In the genomic region with DNA sequence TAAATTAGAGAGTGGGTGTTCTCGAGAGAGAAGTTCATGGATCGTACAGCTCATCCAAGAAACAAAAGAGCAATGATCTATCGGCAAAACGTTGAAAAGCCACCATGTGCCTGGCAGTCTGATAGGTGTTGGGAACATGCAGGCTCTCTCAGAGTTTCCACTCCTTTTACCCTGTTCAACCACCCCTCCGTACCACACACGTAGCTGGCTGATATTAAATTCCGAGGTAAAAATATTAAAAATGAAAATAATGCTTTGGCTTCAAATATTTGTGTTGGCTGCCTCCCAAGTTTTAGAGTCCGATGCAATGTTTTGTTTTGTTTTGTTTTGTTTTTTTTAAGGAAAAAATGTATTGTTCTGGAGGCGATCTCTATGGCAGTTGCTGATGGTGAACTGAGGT, we compare ENCODE assay signal across 16 mouse cellular contexts.
DNase-seq lines count a peak whose midpoint lies in the region; ATAC-seq and TF ChIP-seq lines count a peak whose summit lies in the region.
"Had no signal": no experiment of that assay in that cellular context is flagged by ENCODE, and none has a peak within 500 bp of the region (broad histone marks: within the 10 kb centered on the region; RNA-seq: fewer than 3 reads in every experiment).

No protein-coding gene starts in this region.

- H3K4me2 ChIP-seq in hindbrain, embryonic 11.5 days (replicated peaks; ENCODE audit: low read depth, low read length), result no peak overlapping the region
- H3K4me2 ChIP-seq in embryonic facial prominence, embryonic 12.5 days (replicated peaks), result no peak overlapping the region
- 0 out of 2 replicates have a peak overlapping the region, but pooled peaks have one; percentile 45 for H3K4me2 ChIP-seq in hindbrain, embryonic 14.5 days (replicated peaks)
- H3K4me2 ChIP-seq in midbrain, embryonic 13.5 days (replicated peaks), result no peak overlapping the region; the same call in 1 of the 2 replicates
- no peak overlapping the region for H3K4me2 ChIP-seq in heart, embryonic 12.5 days

- no peaks in the 10 kb centered on the region for H3K36me3 ChIP-seq in hindbrain, embryonic 10.5 days
- H3K36me3 ChIP-seq in hindbrain, embryonic 11.5 days (ENCODE audit: control insufficient read depth, insufficient read depth, low read length), result no peaks in the 10 kb centered on the region
- no peaks in the 10 kb centered on the region for H3K36me3 ChIP-seq in embryonic facial prominence, embryonic 12.5 days
- H3K36me3 ChIP-seq in hindbrain, embryonic 14.5 days (replicated peaks; ENCODE audit: control insufficient read depth, insufficient read depth), result no peaks in the 10 kb centered on the region
- no peaks in the 10 kb centered on the region for H3K36me3 ChIP-seq in midbrain, embryonic 13.5 days
- no peaks in the 10 kb centered on the region for H3K36me3 ChIP-seq in heart, embryonic 12.5 days

- ATAC-seq in hindbrain, embryonic 11.5 days (ENCODE audit: low FRiP score), result no peak
- no peak for ATAC-seq in embryonic facial prominence, embryonic 12.5 days (ENCODE audit: insufficient number of reproducible peaks, insufficient read depth, low FRiP score, low TSS enrichment)
- no peak for ATAC-seq in hindbrain, embryonic 14.5 days (ENCODE audit: low FRiP score)
- ATAC-seq in midbrain, embryonic 13.5 days, result no peak
- ATAC-seq in heart, embryonic 12.5 days (ENCODE audit: insufficient number of reproducible peaks, low FRiP score), result no peak
- ATAC-seq: intestine, embryonic 16.5 days; Patski had no signal

- 89% methylated on average over 9 of the region's 9 CpGs for WGBS in hindbrain, embryonic 10.5 days
- 87% methylated on average over 9 of the region's 9 CpGs for WGBS in hindbrain, embryonic 11.5 days
- 77% methylated on average over 9 of the region's 9 CpGs for WGBS in embryonic facial prominence, embryonic 12.5 days
- WGBS in hindbrain, embryonic 14.5 days, result 72% methylated on average over 9 of the region's 9 CpGs
- WGBS in midbrain, embryonic 13.5 days, result 85% methylated on average over 9 of the region's 9 CpGs
- WGBS in heart, embryonic 12.5 days, result 79% methylated on average over 9 of the region's 9 CpGs

- H3K9ac ChIP-seq in hindbrain, embryonic 11.5 days (ENCODE audit: low read depth, low read length), result no peak overlapping the region
- no peak overlapping the region for H3K9ac ChIP-seq in embryonic facial prominence, embryonic 12.5 days
- H3K9ac ChIP-seq in hindbrain, embryonic 14.5 days, result no peak overlapping the region
- no peak overlapping the region for H3K9ac ChIP-seq in midbrain, embryonic 13.5 days (replicated peaks)
- no peak overlapping the region for H3K9ac ChIP-seq in heart, embryonic 12.5 days

- no peak for DNase-seq in hindbrain, embryonic 10.5 days (ENCODE audit: low spot score)
- DNase-seq in hindbrain, embryonic 11.5 days (ENCODE audit: low spot score), result no peak
- no peak for DNase-seq in hindbrain, embryonic 14.5 days (ENCODE audit: low spot score)
- no peak for DNase-seq in gastrocnemius, postnatal 4 days (ENCODE audit: low spot score in 2 of 2)
- no peak for DNase-seq in left cerebral cortex, adult 2 months (ENCODE audit: extremely low spot score in 1 of 2, low spot score in 2 of 2)
- DNase-seq: cerebellum, postnatal 25 days; heart, adult 2 months; heart, postnatal 10 days; kidney, postnatal 25 days; liver; thymus, adult 2 months had no signal

- peak overlapping the region; percentile 83 for H3K27ac ChIP-seq in hindbrain, embryonic 10.5 days
- no peak overlapping the region for H3K27ac ChIP-seq in hindbrain, embryonic 11.5 days (ENCODE audit: low read depth, low read length)
- 0 out of 2 replicates have a peak overlapping the region, but pooled peaks have one; percentile 13 for H3K27ac ChIP-seq in embryonic facial prominence, embryonic 12.5 days
- peak overlapping the region; percentile 32; the same call in 1 of the 2 replicates for H3K27ac ChIP-seq in hindbrain, embryonic 14.5 days
- H3K27ac ChIP-seq in midbrain, embryonic 13.5 days, result peak overlapping the region; percentile 77
- no peak overlapping the region for H3K27ac ChIP-seq in heart, embryonic 12.5 days (ENCODE audit: poor library complexity, severe bottlenecking)
- no peak overlapping the region for H3K27ac ChIP-seq in left cerebral cortex, adult 2 months
- H3K27ac ChIP-seq: heart, adult 2 months had no signal

- intact Hi-C loops in left cerebral cortex, adult 2 months (cut with DNase I), result loop anchor here (10.0 kb wide), 1 partner anchor 622 kb away; no protein-coding TSS in a partner anchor

- no peak for TF ChIP-seq CTCF in left cerebral cortex, adult 2 months (IDR thresholded peaks at IDR 0.05)

- H3K4me3 ChIP-seq in hindbrain, embryonic 10.5 days, result no peak overlapping the region
- H3K4me3 ChIP-seq in hindbrain, embryonic 11.5 days (ENCODE audit: low read depth, low read length), result no peak overlapping the region
- H3K4me3 ChIP-seq in embryonic facial prominence, embryonic 12.5 days, result no peak overlapping the region
- no peak overlapping the region for H3K4me3 ChIP-seq in hindbrain, embryonic 14.5 days (replicated peaks; ENCODE audit: low read length)
- H3K4me3 ChIP-seq in midbrain, embryonic 13.5 days (replicated peaks), result no peak overlapping the region
- no peak overlapping the region for H3K4me3 ChIP-seq in heart, embryonic 12.5 days
- no peak overlapping the region for H3K4me3 ChIP-seq in left cerebral cortex, adult 2 months
- H3K4me3 ChIP-seq: heart, adult 2 months had no signal

- H3K27me3 ChIP-seq in hindbrain, embryonic 10.5 days (ENCODE audit: insufficient read depth, poor library complexity, severe bottlenecking), result no peaks in the 10 kb centered on the region
- no peaks in the 10 kb centered on the region for H3K27me3 ChIP-seq in hindbrain, embryonic 11.5 days (ENCODE audit: control insufficient read depth, insufficient read depth, low read length)
- no peaks in the 10 kb centered on the region for H3K27me3 ChIP-seq in embryonic facial prominence, embryonic 12.5 days
- no peaks in the 10 kb centered on the region for H3K27me3 ChIP-seq in hindbrain, embryonic 14.5 days (ENCODE audit: control insufficient read depth, insufficient read depth, low read length)
- H3K27me3 ChIP-seq in midbrain, embryonic 13.5 days, result no peaks in the 10 kb centered on the region
- H3K27me3 ChIP-seq in heart, embryonic 12.5 days (replicated peaks), result no peaks in the 10 kb centered on the region
- H3K27me3 ChIP-seq: Patski had no signal

- H3K4me1 ChIP-seq in hindbrain, embryonic 10.5 days (replicated peaks), result peaks cover 22% of the 10 kb centered on the region
- H3K4me1 ChIP-seq in hindbrain, embryonic 11.5 days (replicated peaks; ENCODE audit: control insufficient read depth, insufficient read depth, low read length), result no peaks in the 10 kb centered on the region; the same call in 1 of the 2 replicates
- H3K4me1 ChIP-seq in embryonic facial prominence, embryonic 12.5 days, result 0 out of 2 replicates have a peak, but pooled peaks cover 7% of the 10 kb centered on the region
- peaks cover 16% of the 10 kb centered on the region for H3K4me1 ChIP-seq in hindbrain, embryonic 14.5 days (replicated peaks; ENCODE audit: control insufficient read depth, insufficient read depth, low read length)
- peaks cover 18% of the 10 kb centered on the region for H3K4me1 ChIP-seq in midbrain, embryonic 13.5 days (replicated peaks)
- 0 out of 2 replicates have a peak, but pooled peaks cover 6% of the 10 kb centered on the region for H3K4me1 ChIP-seq in heart, embryonic 12.5 days (replicated peaks)

- H3K9me3 ChIP-seq in hindbrain, embryonic 10.5 days, result no peaks in the 10 kb centered on the region
- no peaks in the 10 kb centered on the region for H3K9me3 ChIP-seq in hindbrain, embryonic 11.5 days (ENCODE audit: control insufficient read depth, low read length)
- H3K9me3 ChIP-seq in embryonic facial prominence, embryonic 12.5 days, result no peaks in the 10 kb centered on the region
- H3K9me3 ChIP-seq in hindbrain, embryonic 14.5 days (ENCODE audit: control insufficient read depth, low read length), result no peaks in the 10 kb centered on the region
- H3K9me3 ChIP-seq in midbrain, embryonic 13.5 days, result 0 out of 2 replicates have a peak, but pooled peaks cover 3% of the 10 kb centered on the region
- H3K9me3 ChIP-seq in heart, embryonic 12.5 days (replicated peaks), result no peaks in the 10 kb centered on the region

Comparison
In these comparisons a context has a peak if more than half of its experiments do, and no peak if none do; other contexts are left out.
1. H3K27ac ChIP-seq: peak in hindbrain, embryonic 10.5 days (single experiment), embryonic facial prominence, embryonic 12.5 days (single experiment), hindbrain, embryonic 14.5 days (single experiment) and midbrain, embryonic 13.5 days (single experiment); none in hindbrain, embryonic 11.5 days (single experiment), heart, embryonic 12.5 days (single experiment) and left cerebral cortex, adult 2 months (single experiment).